Mouse (Mus musculus) urinary bladder, postnatal 25 days (tissue): ENCODE measurements around the gene Coro7.
A peak's percentile ranks its signal among the peaks of the same experiment; 100 is the strongest.

ENCODE experiments used
- DNase-seq: peaks from one replicate; pipeline ENCODE4 v3.0.0; 2022; ENCODE audit warnings: low spot score

Gene Coro7

GRCm38 (mm10) chr16:4615297-4615696 is 64.3 kb downstream of the Coro7 start:
- no peak for DNase-seq

GRCm38 (mm10) chr16:4614639-4615038 is 64.9 kb downstream of the Coro7 start:
- no peak for DNase-seq

DNA sequence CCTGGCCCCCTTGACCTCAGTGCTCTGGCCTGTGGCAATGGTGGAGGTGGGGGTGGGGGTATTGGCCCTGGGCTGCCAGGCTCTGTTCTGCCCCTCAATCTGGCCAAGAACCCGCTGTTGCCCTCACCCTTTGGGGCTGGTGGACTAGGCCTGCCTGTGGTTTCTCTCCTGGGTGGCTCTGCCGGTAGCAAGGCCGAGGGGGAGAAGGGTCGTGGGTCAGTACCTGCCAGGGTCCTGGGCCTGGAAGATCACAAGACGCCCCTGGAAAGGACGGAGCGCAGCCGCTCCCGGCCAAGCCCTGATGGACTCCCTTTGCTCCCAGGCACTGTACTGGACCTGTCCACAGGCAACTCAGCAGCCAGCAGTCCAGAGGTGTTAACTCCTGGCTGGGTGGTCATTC is 65.8 kb downstream of the Coro7 start:
- DNase-seq: no peak

DNA sequence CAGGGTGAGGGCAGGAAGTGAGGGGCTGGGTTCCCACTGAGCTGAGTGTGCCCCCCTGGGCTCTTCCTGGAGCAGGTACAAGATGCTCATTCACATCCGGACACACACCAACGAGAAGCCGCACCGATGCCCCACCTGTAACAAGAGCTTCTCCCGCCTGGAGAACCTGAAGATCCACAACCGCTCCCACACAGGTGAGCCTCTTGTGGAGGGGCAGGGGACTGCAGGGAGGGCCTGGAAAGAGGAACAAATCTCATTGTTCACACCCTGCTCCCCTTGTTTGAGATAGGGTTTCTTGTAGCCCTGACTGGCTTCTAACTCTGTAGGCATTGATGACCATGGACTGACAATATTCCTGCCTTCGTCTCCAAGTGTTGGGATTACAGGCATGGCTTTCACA is 67.9 kb downstream of the Coro7 start:
- no peak for DNase-seq

DNA sequence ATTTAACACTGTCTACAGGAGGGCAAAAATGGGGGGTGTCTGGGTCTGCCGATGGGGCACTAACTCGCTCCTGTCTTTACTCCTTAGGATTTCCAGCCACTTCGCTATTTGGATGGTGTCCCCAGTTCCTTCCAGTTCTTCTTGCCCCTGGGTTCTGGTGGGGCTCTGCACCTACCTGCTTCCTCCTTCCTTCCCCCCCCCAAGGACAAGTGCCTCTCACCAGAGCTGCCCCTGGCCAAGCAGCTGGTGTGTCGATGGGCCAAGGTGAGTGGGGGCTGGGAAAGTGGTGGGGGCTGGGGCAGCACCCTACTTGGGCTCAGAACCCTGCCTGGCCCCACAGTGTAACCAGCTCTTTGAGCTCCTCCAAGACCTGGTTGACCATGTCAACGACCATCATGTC is 68.4 kb downstream of the Coro7 start:
- DNase-seq: no peak

DNA sequence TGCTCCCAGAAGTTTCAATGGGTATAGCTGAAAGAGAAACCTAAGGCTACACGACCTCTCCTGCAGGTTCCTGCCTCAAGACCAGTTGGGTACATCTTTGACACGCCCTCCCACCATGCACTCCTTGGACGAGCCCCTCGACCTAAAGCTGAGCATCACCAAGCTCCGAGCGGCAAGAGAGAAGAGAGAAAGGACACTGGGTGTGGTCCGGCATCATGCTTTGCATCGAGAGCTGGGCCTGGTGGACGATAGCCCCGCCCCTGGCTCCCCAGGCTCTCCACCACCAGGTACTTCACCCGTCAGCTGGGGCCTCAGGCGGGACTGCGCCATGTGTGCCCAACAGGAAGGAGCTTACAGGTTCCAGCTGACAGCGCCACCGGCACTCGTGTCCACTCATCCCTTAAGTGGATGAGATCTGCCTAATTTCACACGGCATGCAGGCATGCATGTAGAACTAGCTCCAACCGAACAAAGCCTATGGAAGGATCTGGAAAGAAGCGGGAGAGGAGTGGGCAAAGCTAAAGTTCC is 71.0 kb downstream of the Coro7 start:
- no peak for DNase-seq

DNA sequence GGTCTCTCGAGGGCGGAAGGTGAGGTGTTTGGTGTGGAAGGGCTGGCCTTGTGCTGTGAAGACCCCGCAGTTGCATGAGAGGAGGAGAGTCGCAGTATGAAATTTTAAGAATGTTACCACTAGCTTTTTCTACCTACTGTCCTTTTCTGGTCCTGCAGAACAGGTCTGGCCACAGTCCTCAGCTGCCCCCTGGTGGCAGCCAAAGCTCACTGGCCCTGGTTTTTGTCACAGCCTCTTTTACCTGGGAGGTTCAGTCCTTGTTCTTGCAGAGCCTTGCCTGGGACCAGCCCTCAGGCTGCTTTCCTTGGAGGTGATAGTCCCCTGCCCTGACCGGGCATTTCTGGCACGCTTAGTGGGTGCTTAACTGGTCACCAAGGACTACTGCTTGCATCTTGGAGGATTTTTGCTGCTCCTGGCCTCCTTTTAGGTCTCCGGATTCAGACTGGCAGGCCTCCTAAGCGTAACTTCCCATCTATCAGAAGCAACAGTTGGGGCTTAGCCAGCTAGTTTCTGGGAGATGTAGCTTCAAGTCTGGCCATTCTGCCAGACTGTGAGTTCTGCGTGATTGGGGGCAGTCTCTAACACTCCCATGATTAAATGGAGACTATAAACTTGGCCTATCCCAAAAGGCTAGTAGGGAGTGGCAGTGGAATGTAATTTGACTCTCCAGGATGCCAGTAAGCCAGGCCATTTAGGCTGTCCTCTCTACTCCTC is 71.6 kb downstream of the Coro7 start:
- peak; percentile 76 for DNase-seq

DNA sequence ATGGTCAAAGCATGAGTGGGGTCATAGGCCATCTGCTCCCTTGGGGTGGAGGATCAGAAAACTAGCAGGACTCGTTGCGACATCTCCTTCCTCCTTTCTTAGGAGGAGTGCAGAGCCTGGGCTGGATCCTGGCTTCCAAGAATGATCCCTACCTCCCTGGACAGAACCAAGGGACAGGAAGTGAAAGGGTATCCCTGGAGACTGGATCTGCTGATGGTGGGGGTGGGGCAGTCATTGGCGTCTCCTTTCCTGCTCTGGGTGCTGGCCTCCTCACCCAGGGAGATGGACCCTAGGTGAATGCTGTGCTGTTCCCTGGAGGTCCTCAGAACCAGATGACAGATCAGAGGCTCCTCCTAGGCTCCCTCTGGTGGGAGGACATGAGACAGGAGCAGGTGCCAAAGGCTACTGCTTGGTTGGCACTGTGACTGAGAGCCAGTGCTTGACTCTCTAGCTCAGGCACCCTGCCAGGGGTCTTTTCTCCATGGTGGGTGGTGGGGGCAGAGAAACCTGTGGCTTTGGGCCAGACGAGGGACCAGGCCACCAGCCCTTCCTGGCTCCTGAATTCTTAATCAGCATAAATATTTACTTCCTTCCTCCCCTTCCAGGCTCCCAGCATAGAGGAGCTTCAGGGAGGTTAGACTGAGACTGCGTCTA is 73.0 kb downstream of the Coro7 start:
- DNase-seq: no peak

GRCm38 (mm10) chr16:4605514-4606131 is 74.0 kb downstream of the Coro7 start:
- DNase-seq: no peak

DNA sequence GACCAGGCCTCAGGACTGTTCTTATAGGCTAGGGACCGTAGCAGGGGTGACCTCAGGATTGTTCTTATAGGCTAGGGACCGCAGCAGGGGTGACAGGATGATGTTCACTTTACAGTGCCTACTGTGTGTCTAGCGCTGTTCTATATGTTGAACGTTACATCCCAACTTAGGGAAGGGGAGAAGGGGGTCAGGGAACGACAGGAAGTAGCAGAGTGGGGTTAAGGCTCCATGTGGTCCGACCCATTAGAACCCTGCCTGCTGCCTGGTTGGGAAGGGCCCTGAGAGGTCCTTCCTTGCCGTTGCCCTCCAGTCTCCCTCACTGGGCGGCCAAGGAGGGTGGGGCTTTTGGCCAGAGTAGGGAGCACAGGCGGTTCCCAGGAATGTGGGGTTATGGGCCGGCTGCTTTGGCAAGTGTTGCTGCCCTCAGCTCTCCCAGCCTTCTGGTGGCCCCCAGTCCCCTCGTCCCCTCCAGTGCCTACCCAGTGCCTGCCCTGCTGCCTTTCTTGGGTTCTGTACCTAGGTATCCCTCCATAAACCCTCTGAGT is 75.2 kb downstream of the Coro7 start:
- no peak for DNase-seq

DNA sequence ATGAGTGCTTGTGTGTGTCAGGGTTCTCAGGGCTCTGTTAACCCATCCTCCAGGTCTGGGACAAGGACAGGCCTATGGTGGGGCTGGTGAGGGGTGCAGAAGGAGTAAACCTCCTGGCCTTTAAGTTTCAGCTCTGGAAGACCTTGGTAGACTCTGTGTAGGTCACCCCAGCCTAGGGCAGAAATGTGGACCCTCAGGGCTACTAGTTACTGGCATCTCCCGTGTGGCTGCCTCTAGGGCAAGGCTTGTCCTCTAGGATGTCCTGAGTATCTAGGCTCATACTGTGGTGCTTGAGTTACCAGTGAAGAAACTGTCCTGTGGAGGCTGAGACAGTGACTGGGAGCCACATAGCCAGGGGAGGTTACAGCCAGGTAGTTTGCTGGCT is 76.1 kb downstream of the Coro7 start:
- no peak for DNase-seq

- DNase-seq: no peak
Observed at GRCm38 (mm10) chr16:4602766-4603452, 76.7 kb downstream of the Coro7 start.

DNA sequence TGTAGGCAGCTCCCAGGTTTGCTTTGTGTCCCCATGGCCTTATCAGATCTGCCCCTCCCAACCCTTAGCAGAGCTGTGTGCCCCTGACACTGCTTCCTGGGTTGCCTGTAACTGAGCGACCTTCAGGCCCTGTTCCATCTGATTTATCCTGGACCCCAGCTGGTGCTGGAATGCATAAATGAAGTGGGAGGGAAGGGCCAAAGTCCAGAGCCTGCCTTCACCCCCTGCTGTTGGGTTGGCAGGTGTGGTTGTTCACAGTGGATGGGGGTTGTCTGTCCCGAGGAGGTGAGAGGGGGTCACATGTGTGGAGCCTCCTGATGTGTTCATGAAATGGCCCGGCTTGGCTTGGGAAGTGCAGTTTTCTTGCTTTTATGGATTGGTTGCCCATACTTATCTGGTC is 77.4 kb downstream of the Coro7 start:
- no peak for DNase-seq

GRCm38 (mm10) chr16:4600701-4601310 is 78.8 kb downstream of the Coro7 start:
- no peak for DNase-seq

- no peak for DNase-seq
Observed at GRCm38 (mm10) chr16:4599616-4600015, 80.0 kb downstream of the Coro7 start.

- no peak for DNase-seq
Observed at GRCm38 (mm10) chr16:4598891-4599543, 80.6 kb downstream of the Coro7 start.

DNA sequence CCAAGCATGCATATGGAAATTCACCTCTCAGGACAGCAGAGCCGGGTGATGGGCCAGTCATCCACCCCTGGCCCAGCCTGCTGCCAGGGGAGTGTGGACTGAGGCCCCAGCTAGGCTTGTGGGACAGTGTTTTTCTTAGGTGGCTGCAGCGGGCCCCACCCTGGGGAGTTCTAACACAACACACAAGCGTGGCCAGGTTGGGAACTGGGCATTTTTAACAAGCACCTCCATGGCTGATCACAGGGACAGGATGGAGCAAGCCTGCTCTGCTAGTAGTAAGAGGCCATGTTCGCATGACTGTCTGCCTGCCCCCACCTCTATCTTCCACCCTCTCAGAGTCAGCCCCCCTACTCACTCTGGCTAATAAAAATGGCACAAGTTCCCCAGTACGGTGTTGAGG is 81.5 kb downstream of the Coro7 start:
- no peak for DNase-seq

DNA sequence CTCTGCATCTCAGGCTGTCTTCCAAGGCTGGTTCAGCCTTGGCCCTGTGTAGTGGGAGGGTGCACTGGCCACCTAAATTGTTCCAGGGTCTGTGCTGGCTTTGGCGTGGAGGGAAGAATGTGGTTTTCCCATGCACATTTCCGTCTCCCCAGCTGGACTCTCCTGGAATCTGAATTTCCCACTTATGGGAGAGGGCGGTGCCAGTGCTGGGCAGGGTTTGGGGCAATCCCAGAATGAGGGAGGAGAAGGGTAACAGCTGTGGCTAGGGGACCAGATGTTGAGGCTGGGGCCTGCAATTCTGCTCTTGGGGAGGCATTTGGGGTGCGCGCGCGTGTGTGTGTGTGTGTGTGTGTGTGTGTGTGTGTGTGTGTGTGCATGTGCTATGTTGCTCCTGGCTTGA is 82.3 kb downstream of the Coro7 start:
- no peak for DNase-seq

- DNase-seq: no peak
Observed at GRCm38 (mm10) chr16:4596836-4597235, 82.7 kb downstream of the Coro7 start.

DNA sequence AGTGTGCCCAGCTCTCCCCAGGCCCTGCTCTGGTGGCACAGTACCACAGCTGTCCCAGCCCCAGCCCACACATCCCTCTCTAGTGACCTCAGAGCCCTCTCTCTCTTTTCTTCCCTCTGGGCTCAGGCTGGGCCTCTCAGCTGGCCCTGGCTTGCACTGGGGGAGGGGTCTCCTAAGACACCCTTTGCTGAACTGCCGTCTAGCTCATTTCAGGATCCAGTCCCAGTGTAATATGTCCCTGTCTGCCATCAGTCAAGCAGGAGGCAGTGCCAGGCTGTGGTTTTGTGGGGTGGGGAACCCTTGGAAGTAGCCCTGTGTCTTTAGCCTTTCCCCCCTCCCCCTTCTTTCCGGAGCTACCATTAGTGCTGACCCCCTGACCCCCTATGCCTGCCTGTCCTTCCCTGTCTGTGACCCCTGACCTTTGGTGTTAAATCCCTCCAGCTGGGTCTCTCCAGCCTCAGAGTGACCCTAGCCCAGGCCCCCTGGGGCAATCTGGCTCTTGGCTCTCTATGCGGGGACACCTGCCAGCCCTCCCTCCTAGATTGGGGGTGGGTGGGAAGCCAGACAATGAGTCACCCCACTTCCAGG is 83.3 kb downstream of the Coro7 start:
- no peak for DNase-seq

GRCm38 (mm10) chr16:4595527-4595963 is 84.0 kb downstream of the Coro7 start:
- peak; percentile 46 for DNase-seq
